Mouse (Mus musculus): Measurements from ENCODE around the gene Dag1. TPM values are rescaled to one million over a fixed set of nuclear protein-coding genes. Genes with fewer than 3 reads are reported as not detected.
A peak's percentile ranks its signal among the peaks of the same experiment; 100 is the strongest.
"Not testable (repeated sequence)": the region's sequence is repeated elsewhere in the genome, so short reads cannot be mapped to it uniquely, and the experiment has no call there.

Gene Dag1
- polyA plus RNA-seq, 1 experiment from 2014 or later, result 75.1 TPM

GRCm38 (mm10) chr9:108268701-108269100, 4.9 kb upstream of the Dag1 start:
- H3K27ac ChIP-seq; H3K4me2 ChIP-seq (replicated peaks); H3K27me3 ChIP-seq (replicated peaks); H3K36me3 ChIP-seq; ATAC-seq; H3K9ac ChIP-seq; H3K9me3 ChIP-seq; H3K4me3 ChIP-seq (replicated peaks): not testable (repeated sequence)
- peaks cover 30% of the 10 kb centered on the region for H3K4me1 ChIP-seq (replicated peaks)
- 58% methylated on average over 6 of the region's 7 CpGs for WGBS

GRCm38 (mm10) chr9:108267691-108268090, 3.9 kb upstream of the Dag1 start:
- H3K27ac ChIP-seq, result no peak overlapping the region
- no peak for ATAC-seq
- H3K36me3 ChIP-seq, result no peaks in the 10 kb centered on the region
- peaks cover 28% of the 10 kb centered on the region for H3K4me1 ChIP-seq (replicated peaks)
- WGBS, result 75% methylated on average over 7 of the region's 7 CpGs
- H3K9ac ChIP-seq, result no peak overlapping the region
- H3K9me3 ChIP-seq, result no peaks in the 10 kb centered on the region
- H3K27me3 ChIP-seq (replicated peaks), result no peaks in the 10 kb centered on the region
- no peak overlapping the region for H3K4me2 ChIP-seq (replicated peaks)
- H3K4me3 ChIP-seq (replicated peaks), result no peak overlapping the region

- Histone ChIP-seq H3K9ac (no peak overlapping the region), H3K9me3 (no peaks in the 10 kb centered on the region), H3K27me3 (replicated peaks) (no peaks in the 10 kb centered on the region), H3K36me3 (no peaks in the 10 kb centered on the region), H3K4me3 (replicated peaks) (no peak overlapping the region), H3K4me1 (replicated peaks) (peaks cover 30% of the 10 kb centered on the region), H3K27ac (no peak overlapping the region), H3K4me2 (replicated peaks) (no peak overlapping the region)
- WGBS, result 74% methylated on average over 10 of the region's 10 CpGs
- ATAC-seq, result no peak
These were observed 2.6 kb upstream of the Dag1 start for GRCm38 (mm10) chr9:108266261-108266935.

- H3K4me1 ChIP-seq (replicated peaks), result peaks cover 29% of the 10 kb centered on the region
- ATAC-seq, result peak; percentile 1; the same call in 1 of the 2 replicates
- H3K36me3 ChIP-seq, result no peaks in the 10 kb centered on the region
- peak overlapping the region; percentile 95 for H3K4me3 ChIP-seq (replicated peaks)
- peak overlapping the region; percentile 82 for H3K4me2 ChIP-seq (replicated peaks)
- H3K9me3 ChIP-seq, result no peaks in the 10 kb centered on the region
- WGBS, result 10% methylated on average over 10 of the region's 10 CpGs
- no peaks in the 10 kb centered on the region for H3K27me3 ChIP-seq (replicated peaks)
- peak overlapping the region; percentile 45 for H3K9ac ChIP-seq
- H3K27ac ChIP-seq, result peak overlapping the region; percentile 93
These were observed 598 bp upstream of the Dag1 start for GRCm38 (mm10) chr9:108264191-108264921.

GRCm38 (mm10) chr9:108263131-108263681, 552 bp downstream of the Dag1 start:
- peaks cover 25% of the 10 kb centered on the region for H3K4me1 ChIP-seq (replicated peaks)
- peak overlapping the region; percentile 84 for H3K9ac ChIP-seq
- peak overlapping the region; percentile 82 for H3K4me2 ChIP-seq (replicated peaks)
- under 1% methylated on average over 61 of the region's 62 CpGs for WGBS
- H3K9me3 ChIP-seq, result no peaks in the 10 kb centered on the region
- peak overlapping the region; percentile 93 for H3K27ac ChIP-seq
- H3K27me3 ChIP-seq (replicated peaks), result no peaks in the 10 kb centered on the region
- peak overlapping the region; percentile 95 for H3K4me3 ChIP-seq (replicated peaks)
- ATAC-seq, result peak; percentile 64
- H3K36me3 ChIP-seq, result no peaks in the 10 kb centered on the region

GRCm38 (mm10) chr9:108262494-108263049, 1.2 kb downstream of the Dag1 start:
- ATAC-seq, result no peak
- peak overlapping the region; percentile 93 for H3K27ac ChIP-seq
- no peaks in the 10 kb centered on the region for H3K9me3 ChIP-seq
- peak overlapping the region; percentile 82 for H3K4me2 ChIP-seq (replicated peaks)
- H3K9ac ChIP-seq, result peak overlapping the region; percentile 84
- no peaks in the 10 kb centered on the region for H3K27me3 ChIP-seq (replicated peaks)
- peaks cover 25% of the 10 kb centered on the region for H3K4me1 ChIP-seq (replicated peaks)
- 31% methylated on average over 11 of the region's 11 CpGs for WGBS
- H3K36me3 ChIP-seq, result no peaks in the 10 kb centered on the region
- H3K4me3 ChIP-seq (replicated peaks), result peak overlapping the region; percentile 95

GRCm38 (mm10) chr9:108261865-108262264, 1.9 kb downstream of the Dag1 start:
- Histone ChIP-seq H3K4me1 (replicated peaks) (peaks cover 25% of the 10 kb centered on the region), H3K4me3 (replicated peaks) (peak overlapping the region; percentile 95), H3K4me2 (replicated peaks) (peak overlapping the region; percentile 82), H3K9me3 (no peaks in the 10 kb centered on the region), H3K27me3 (replicated peaks) (no peaks in the 10 kb centered on the region), H3K27ac (no peak overlapping the region), H3K36me3 (no peaks in the 10 kb centered on the region), H3K9ac (peak overlapping the region; percentile 17; the same call in 1 of the 2 replicates)
- WGBS, result 59% methylated on average over 7 of the region's 7 CpGs
- no peak for ATAC-seq

- Histone ChIP-seq H3K4me2 (replicated peaks) (no peak overlapping the region), H3K36me3 (no peaks in the 10 kb centered on the region), H3K27me3 (replicated peaks) (no peaks in the 10 kb centered on the region), H3K27ac (no peak overlapping the region), H3K9ac (no peak overlapping the region), H3K9me3 (no peaks in the 10 kb centered on the region), H3K4me1 (replicated peaks) (peaks cover 25% of the 10 kb centered on the region), H3K4me3 (replicated peaks) (no peak overlapping the region)
- no peak for ATAC-seq
- WGBS, result 77% methylated on average over 4 of the region's 4 CpGs
These were observed 3.2 kb downstream of the Dag1 start for GRCm38 (mm10) chr9:108260526-108260925.

GRCm38 (mm10) chr9:108252766-108253165, 11.0 kb downstream of the Dag1 start:
- no peak for ATAC-seq
- no peak overlapping the region for H3K9ac ChIP-seq
- 0 out of 2 replicates have a peak, but pooled peaks cover 4% of the 10 kb centered on the region for H3K36me3 ChIP-seq
- H3K27me3 ChIP-seq (replicated peaks), result no peaks in the 10 kb centered on the region
- no peaks in the 10 kb centered on the region for H3K9me3 ChIP-seq
- no peak overlapping the region for H3K27ac ChIP-seq
- WGBS, result 84% methylated on average over 7 of the region's 7 CpGs
- H3K4me3 ChIP-seq (replicated peaks), result no peak overlapping the region
- peaks cover 5% of the 10 kb centered on the region; the same call in 1 of the 2 replicates for H3K4me1 ChIP-seq (replicated peaks)
- H3K4me2 ChIP-seq (replicated peaks), result no peak overlapping the region

- Histone ChIP-seq H3K9me3 (no peaks in the 10 kb centered on the region), H3K4me3 (replicated peaks) (no peak overlapping the region), H3K27ac (no peak overlapping the region), H3K36me3 (0 out of 2 replicates have a peak, but pooled peaks cover 4% of the 10 kb centered on the region), H3K9ac (no peak overlapping the region), H3K4me1 (replicated peaks) (peaks cover 5% of the 10 kb centered on the region; the same call in 1 of the 2 replicates), H3K4me2 (replicated peaks) (no peak overlapping the region), H3K27me3 (replicated peaks) (no peaks in the 10 kb centered on the region)
- ATAC-seq, result no peak
- WGBS, result 90% methylated on average over 6 of the region's 6 CpGs
These were observed 11.9 kb downstream of the Dag1 start for GRCm38 (mm10) chr9:108251877-108252276.

- Histone ChIP-seq H3K4me1 (replicated peaks) (peaks cover 5% of the 10 kb centered on the region; the same call in 1 of the 2 replicates), H3K4me3 (replicated peaks) (no peak overlapping the region), H3K36me3 (0 out of 2 replicates have a peak, but pooled peaks cover 4% of the 10 kb centered on the region), H3K27me3 (replicated peaks) (no peaks in the 10 kb centered on the region), H3K27ac (no peak overlapping the region), H3K9me3 (no peaks in the 10 kb centered on the region), H3K9ac (no peak overlapping the region), H3K4me2 (replicated peaks) (no peak overlapping the region)
- 45% methylated on average over 5 of the region's 5 CpGs for WGBS
- peak; percentile 58 for ATAC-seq
These were observed 14.8 kb downstream of the Dag1 start for GRCm38 (mm10) chr9:108248957-108249356.

GRCm38 (mm10) chr9:108244984-108245383, 18.8 kb downstream of the Dag1 start:
- H3K4me1 ChIP-seq (replicated peaks), result peaks cover 5% of the 10 kb centered on the region; the same call in 1 of the 2 replicates
- H3K27ac ChIP-seq, result no peak overlapping the region
- H3K27me3 ChIP-seq (replicated peaks), result no peaks in the 10 kb centered on the region
- H3K4me3 ChIP-seq (replicated peaks), result no peak overlapping the region
- WGBS, result 67% methylated on average over 3 of the region's 3 CpGs
- H3K9ac ChIP-seq, result no peak overlapping the region
- no peak for ATAC-seq
- H3K9me3 ChIP-seq, result no peaks in the 10 kb centered on the region
- no peak overlapping the region for H3K4me2 ChIP-seq (replicated peaks)
- no peaks in the 10 kb centered on the region for H3K36me3 ChIP-seq

Data from intestine, embryonic 15.5 days (tissue).